Mouse (Mus musculus) cortical plate, adult 2 months (tissue): ENCODE measurements around the gene Usf3.

ENCODE experiments used
- CTCF ChIP-seq: fragments of 200-500 bp; IDR thresholded peaks from 2 replicates; pipeline ENCODE4 v1.5.1; 2011; ENCODE audit warnings: mild to moderate bottlenecking, control low read depth, low read length; ENCODE audit not compliant: insufficient read depth; ENCODE audit errors: extremely low read depth
- POLR2A ChIP-seq: fragments of 200-500 bp; IDR thresholded peaks from 2 replicates; pipeline ENCODE4 v1.6.1; 2011; ENCODE audit warnings: mild to moderate bottlenecking, low read length, control low read depth; ENCODE audit not compliant: insufficient read depth; ENCODE audit errors: extremely low read depth

DNA sequence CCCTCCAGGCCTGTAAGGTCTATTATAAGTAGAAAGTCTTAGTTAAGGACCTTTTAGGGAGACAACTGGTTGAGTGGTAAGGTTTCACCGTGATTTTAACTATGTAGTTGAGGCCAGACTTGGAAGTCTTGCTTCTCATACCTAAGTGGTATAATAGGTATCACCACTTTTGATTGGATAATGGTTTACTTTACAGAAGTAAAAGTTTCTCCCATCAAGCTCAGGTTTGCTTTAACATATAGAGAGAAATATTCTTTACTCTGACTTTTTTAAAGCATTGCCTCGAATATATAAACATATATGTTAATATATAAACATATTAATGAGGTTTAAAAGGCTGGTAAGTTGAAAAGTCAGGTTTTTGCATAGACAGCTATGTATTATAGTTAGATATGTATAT, 9.2 kb upstream of the Usf3 start:
- no peak for TF ChIP-seq CTCF
- TF ChIP-seq POLR2A: no peak
